Comparison of ENCODE assay signal across 30 mouse cellular contexts in the genomic region with DNA sequence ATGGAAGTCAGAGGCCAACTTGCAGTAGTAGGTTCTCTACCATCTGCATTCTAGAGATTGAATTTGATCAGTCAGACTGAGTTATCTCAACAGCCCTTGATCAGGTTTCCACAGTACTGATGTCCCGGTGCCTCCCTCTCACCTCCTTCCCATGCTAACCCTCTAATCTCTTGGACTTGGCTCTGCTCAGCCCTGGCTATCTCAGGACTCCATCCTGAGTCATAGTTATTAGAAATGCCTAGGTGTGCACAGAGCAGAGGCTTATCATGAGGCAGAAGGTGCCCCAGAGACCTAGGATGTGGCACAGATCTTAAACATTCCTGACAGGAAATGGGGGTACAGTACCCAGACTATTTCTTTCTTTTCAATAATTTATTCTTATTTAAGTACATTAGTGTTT.
"Had no signal": no experiment of that assay in that cellular context is flagged by ENCODE, and none has a peak within 500 bp of the region (broad histone marks: within the 10 kb centered on the region; RNA-seq: fewer than 3 reads in every experiment).

No protein-coding gene starts in this region.

- H3K9me3 ChIP-seq: limb, embryonic 10.5 days; limb, embryonic 12.5 days; limb, embryonic 13.5 days; limb, embryonic 15.5 days; liver, embryonic 12.5 days; liver, embryonic 13.5 days; liver, embryonic 15.5 days; lung, embryonic 15.5 days; midbrain, embryonic 12.5 days; midbrain, embryonic 13.5 days; midbrain, embryonic 15.5 days had no signal

- H3K27me3 ChIP-seq: limb, embryonic 12.5 days; limb, embryonic 13.5 days; limb, embryonic 15.5 days; liver, embryonic 12.5 days; liver, embryonic 13.5 days; liver, embryonic 15.5 days; lung, embryonic 15.5 days; midbrain, embryonic 12.5 days; midbrain, embryonic 13.5 days; midbrain, embryonic 15.5 days had no signal

- ATAC-seq: liver, embryonic 12.5 days; liver, postnatal 0 days; lung, postnatal 0 days; midbrain, embryonic 13.5 days; midbrain, embryonic 15.5 days; midbrain, embryonic 16.5 days had no signal

- DNase-seq: left cerebral cortex, postnatal 4 days; liver; liver, embryonic 13.5 days; liver, postnatal 0 days; lung, adult 18-20 months; lung, adult 2 months; lung, embryonic 14.5 days; lung, postnatal 10 days; lung, postnatal 14 days; lung, postnatal 36 days; lung, postnatal 4 days; midbrain, embryonic 14.5 days had no signal

- H3K4me2 ChIP-seq: limb, embryonic 12.5 days; limb, embryonic 13.5 days; limb, embryonic 15.5 days; liver, embryonic 11.5 days; liver, embryonic 12.5 days; liver, embryonic 13.5 days; liver, embryonic 15.5 days; lung, embryonic 14.5 days; lung, embryonic 15.5 days; midbrain, embryonic 11.5 days; midbrain, embryonic 12.5 days; midbrain, embryonic 13.5 days; midbrain, embryonic 15.5 days had no signal

- H3K4me3 ChIP-seq: limb, embryonic 10.5 days; limb, embryonic 12.5 days; limb, embryonic 13.5 days; limb, embryonic 15.5 days; liver, embryonic 12.5 days; liver, embryonic 13.5 days; liver, embryonic 15.5 days; lung, embryonic 15.5 days; megakaryocyte, embryonic 14.5 days; midbrain, embryonic 12.5 days; midbrain, embryonic 13.5 days; midbrain, embryonic 15.5 days; myocyte had no signal

- H3K36me3 ChIP-seq: limb, embryonic 10.5 days; limb, embryonic 12.5 days; limb, embryonic 13.5 days; limb, embryonic 15.5 days; liver, embryonic 12.5 days; liver, embryonic 13.5 days; liver, embryonic 15.5 days; lung, embryonic 15.5 days; midbrain, embryonic 12.5 days; midbrain, embryonic 13.5 days; midbrain, embryonic 15.5 days had no signal

- H3K27ac ChIP-seq: limb, embryonic 10.5 days; limb, embryonic 12.5 days; limb, embryonic 13.5 days; limb, embryonic 15.5 days; liver, embryonic 12.5 days; liver, embryonic 13.5 days; liver, embryonic 14.5 days; liver, embryonic 15.5 days; lung, embryonic 15.5 days; macrophage; midbrain, embryonic 12.5 days; midbrain, embryonic 13.5 days; midbrain, embryonic 15.5 days had no signal

- H3K9ac ChIP-seq: limb, embryonic 12.5 days; limb, embryonic 13.5 days; limb, embryonic 15.5 days; liver, embryonic 12.5 days; liver, embryonic 13.5 days; liver, embryonic 14.5 days; liver, embryonic 15.5 days; liver, postnatal 0 days; lung, embryonic 14.5 days; lung, embryonic 15.5 days; midbrain, embryonic 12.5 days; midbrain, embryonic 13.5 days; midbrain, embryonic 15.5 days had no signal

- H3K4me1 ChIP-seq: limb, embryonic 12.5 days; limb, embryonic 15.5 days; liver, embryonic 12.5 days; liver, embryonic 13.5 days; liver, embryonic 15.5 days; megakaryocyte, embryonic 14.5 days; midbrain, embryonic 12.5 days; midbrain, embryonic 13.5 days; midbrain, embryonic 15.5 days had no signal
